Mouse (Mus musculus) liver, adult 2 months (tissue): ENCODE measurements around the gene Rpl13a.
A peak's percentile ranks its signal among the peaks of the same experiment; 100 is the strongest.

Source experiments
- CTCF ChIP-seq: fragments of 200-500 bp; IDR thresholded peaks from 2 replicates; pipeline ENCODE4 v1.5.1; 2011; ENCODE audit warnings: low read depth, low read length, control low read depth
- POLR2A ChIP-seq: fragments of 200-500 bp; IDR thresholded peaks from 2 replicates; pipeline ENCODE4 v1.6.1; 2011; ENCODE audit warnings: low read length, control low read depth; ENCODE audit not compliant: insufficient read depth; ENCODE audit errors: extremely low read depth

DNA sequence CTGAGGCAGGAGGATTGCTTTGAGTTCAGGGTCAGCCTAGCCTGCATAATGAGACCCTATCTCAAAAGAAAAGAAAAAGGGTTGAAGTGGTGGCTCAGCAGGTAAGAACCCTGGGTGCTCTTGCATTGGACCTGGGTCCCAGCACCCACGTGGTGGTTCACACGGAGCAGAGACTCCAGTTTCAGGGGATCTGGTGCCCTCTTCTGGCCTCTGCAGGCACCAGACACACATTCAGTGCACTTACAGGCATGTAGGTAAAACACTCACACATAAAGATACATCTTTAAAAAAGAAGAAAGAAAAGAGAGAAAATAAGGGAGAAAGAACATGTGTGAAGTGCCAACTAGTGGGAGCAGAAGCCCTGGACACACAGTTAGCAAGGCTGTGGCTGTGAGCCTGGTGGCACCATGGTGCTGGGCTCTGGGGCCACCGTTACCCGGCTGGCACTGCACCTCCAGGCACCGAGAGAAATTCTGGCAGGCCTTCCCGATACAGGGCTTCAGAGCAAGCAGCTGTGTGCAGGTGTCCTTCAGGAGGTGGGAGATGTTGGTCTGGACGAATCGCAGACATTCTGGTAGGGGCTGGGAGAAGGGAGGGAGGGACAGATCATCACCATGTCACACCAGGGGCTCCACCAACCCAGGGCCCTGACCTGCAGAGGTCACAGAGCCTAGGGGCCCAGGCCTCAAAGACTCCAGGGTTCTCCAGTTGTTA, 5.0 kb upstream of the Rpl13a start:
- peak; percentile 43 for TF ChIP-seq CTCF
- TF ChIP-seq POLR2A = no peak
